Mouse (Mus musculus) liver, embryonic 15.5 days (tissue): ENCODE results near the gene Col23a1. TPM values are rescaled to one million over a fixed set of nuclear protein-coding genes. Genes with fewer than 3 reads are reported as not detected.
A peak's percentile ranks its signal among the peaks of the same experiment; 100 is the strongest.

ENCODE experiments used
- ATAC-seq: fragments of 200-750 bp; cut with Nextera tagmentation; 2 replicates; pipeline ENCODE4 v1.8.0; 2017; ENCODE audit warnings: moderate number of reproducible peaks, mild to moderate bottlenecking, moderate library complexity; ENCODE audit not compliant: insufficient read depth
- H3K27ac ChIP-seq: fragments of 300-500 bp; sonication (generic); replicated peaks from 2 replicates; pipeline ENCODE4 v1.5.1; 2015; ENCODE audit warnings: mild to moderate bottlenecking, inconsistent platforms
- H3K27me3 ChIP-seq: fragments of 300-500 bp; sonication (generic); 2 replicates; pipeline ENCODE4 v1.6.1; 2015; ENCODE audit warnings: mild to moderate bottlenecking, inconsistent platforms
- H3K36me3 ChIP-seq: fragments of 300-500 bp; sonication (generic); replicated peaks from 2 replicates; pipeline ENCODE4 v1.6.1; 2015; ENCODE audit warnings: moderate library complexity, mild to moderate bottlenecking, inconsistent platforms
- H3K4me1 ChIP-seq: fragments of 300-500 bp; sonication (generic); replicated peaks from 2 replicates; pipeline ENCODE4 v1.6.1; 2015; ENCODE audit warnings: inconsistent platforms
- H3K4me2 ChIP-seq: fragments of 300-500 bp; sonication (generic); 2 replicates; pipeline ENCODE4 v1.6.1; 2015; ENCODE audit warnings: moderate library complexity, mild to moderate bottlenecking, inconsistent platforms
- H3K4me3 ChIP-seq: fragments of 300-500 bp; sonication (generic); replicated peaks from 2 replicates; pipeline ENCODE4 v1.5.1; 2015; ENCODE audit warnings: mild to moderate bottlenecking, inconsistent platforms
- H3K9ac ChIP-seq: fragments of 300-500 bp; sonication (generic); 2 replicates; pipeline ENCODE4 v1.6.1; 2015; ENCODE audit warnings: moderate library complexity, mild to moderate bottlenecking, inconsistent platforms
- H3K9me3 ChIP-seq: fragments of 300-500 bp; sonication (generic); replicated peaks from 2 replicates; pipeline ENCODE4 v1.6.1; 2016; ENCODE audit warnings: inconsistent platforms
- whole genome bisulfite sequencing: fragments of 180-500 bp; shearing (Covaris S2); methylation state at CpG from one replicate; pipeline ENCODE4 v1.1.7; 2015; ENCODE audit warnings: mixed read lengths; ENCODE audit not compliant: insufficient replicate concordance; 5-methylcytosine and 5-hydroxymethylcytosine counted together
- polyA plus RNA-seq: library from polyadenylated mRNA; unstranded; fragments of >200 nt; fragmentation: Nextera tagmentation; extraction: Ambion mirVana; gene quantifications from 2 replicates; pipeline ENCODE4 v1.2.1, GENCODE M21; 2015

Gene Col23a1
- polyA plus RNA-seq, 1 experiment from 2014 or later = 0.17 TPM

DNA sequence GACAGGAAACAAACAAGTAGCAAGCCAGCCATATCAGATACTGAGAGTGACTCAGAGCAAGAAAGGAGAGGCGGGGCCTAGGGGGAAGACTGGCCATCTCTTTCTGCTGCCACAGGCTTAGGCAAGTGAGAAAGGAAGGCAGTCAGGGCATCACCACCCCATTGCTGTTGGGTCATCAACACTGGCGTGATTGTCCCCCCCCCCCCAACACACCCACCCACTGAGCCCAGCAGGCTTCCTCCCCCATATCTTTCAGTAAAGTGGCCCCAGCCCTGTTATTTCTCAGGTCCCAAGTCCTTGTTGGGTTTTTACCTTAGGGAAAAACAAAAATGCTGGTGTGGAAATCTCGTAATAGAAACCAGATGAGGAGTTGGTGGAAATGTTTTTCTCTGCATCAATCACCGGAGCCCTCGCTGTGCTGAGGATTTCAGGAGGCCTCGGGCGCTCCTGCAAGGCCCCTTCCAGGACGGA lies 195.4 kb downstream of the Col23a1 start:
- H3K9ac ChIP-seq = no peak overlapping the region
- no peaks in the 10 kb centered on the region for H3K27me3 ChIP-seq
- no peaks in the 10 kb centered on the region for H3K9me3 ChIP-seq
- no peaks in the 10 kb centered on the region for H3K36me3 ChIP-seq
- no peak overlapping the region for H3K4me2 ChIP-seq
- H3K4me3 ChIP-seq = no peak overlapping the region
- H3K27ac ChIP-seq = no peak overlapping the region
- ATAC-seq = no peak
- no peaks in the 10 kb centered on the region for H3K4me1 ChIP-seq
- 60% methylated on average over 8 of the region's 8 CpGs for WGBS

DNA sequence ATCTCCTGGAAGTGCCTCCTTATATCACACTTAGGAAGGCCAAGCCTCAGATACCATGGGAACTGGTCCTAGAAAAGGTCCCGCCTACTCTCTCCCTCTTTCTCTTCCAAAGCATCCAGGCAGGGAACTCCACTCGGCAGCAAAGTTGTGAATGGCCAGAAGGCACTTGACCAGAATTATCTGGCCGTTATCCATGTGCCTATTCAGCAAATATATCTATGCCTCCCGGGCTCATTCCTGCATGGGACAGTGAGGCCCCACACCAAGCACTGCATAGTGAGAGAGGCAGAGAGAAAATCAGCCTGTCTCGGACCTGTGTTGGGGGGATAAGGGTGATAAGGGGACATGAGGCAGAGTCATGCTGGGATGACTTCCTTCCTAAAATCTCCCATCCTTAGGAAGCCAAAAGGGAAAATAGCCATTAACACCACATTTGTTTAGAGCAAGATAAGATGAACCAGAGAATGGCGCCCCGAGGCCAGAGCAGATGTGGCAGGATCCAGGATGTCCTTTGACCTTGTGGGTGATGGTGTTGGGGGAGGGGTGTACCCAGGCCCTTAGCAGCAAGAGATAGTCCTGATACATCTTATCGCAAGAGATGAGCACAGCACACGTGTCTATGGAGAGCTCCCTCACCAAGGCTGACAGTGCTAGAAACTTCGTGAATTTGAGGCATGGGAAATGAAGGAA lies 196.2 kb downstream of the Col23a1 start:
- no peak overlapping the region for H3K4me2 ChIP-seq
- H3K4me1 ChIP-seq = no peaks in the 10 kb centered on the region
- no peaks in the 10 kb centered on the region for H3K36me3 ChIP-seq
- H3K4me3 ChIP-seq = no peak overlapping the region
- H3K9ac ChIP-seq = no peak overlapping the region
- H3K27ac ChIP-seq = no peak overlapping the region
- no peaks in the 10 kb centered on the region for H3K27me3 ChIP-seq
- WGBS = 36% methylated on average over 10 of the region's 10 CpGs
- no peaks in the 10 kb centered on the region for H3K9me3 ChIP-seq
- peak; percentile 40; the same call in 1 of the 2 replicates for ATAC-seq

DNA sequence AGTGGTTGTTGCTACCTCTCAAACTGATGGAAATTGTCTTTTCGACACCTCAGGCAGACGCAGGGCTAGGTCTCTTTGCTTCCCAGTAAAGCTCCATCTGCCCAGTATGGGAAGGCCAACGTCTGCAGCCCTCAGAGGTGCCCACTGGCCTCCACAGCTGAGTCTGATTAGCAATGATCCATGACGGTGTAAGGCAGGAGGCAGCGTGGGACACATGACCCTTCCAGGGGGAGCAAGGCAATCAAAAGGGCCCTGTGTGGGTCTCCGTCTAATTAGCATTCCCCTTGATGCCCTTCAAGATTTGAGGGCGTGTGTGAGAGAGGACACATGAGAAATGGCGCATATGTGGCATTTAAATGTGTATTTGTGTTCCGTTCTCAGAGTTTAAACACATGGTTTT lies 199.1 kb downstream of the Col23a1 start:
- ATAC-seq = no peak
- Histone ChIP-seq H3K4me2 (no peak overlapping the region), H3K9me3 (no peaks in the 10 kb centered on the region), H3K4me3 (no peak overlapping the region), H3K27ac (no peak overlapping the region), H3K27me3 (no peaks in the 10 kb centered on the region), H3K9ac (no peak overlapping the region), H3K4me1 (peaks cover 6% of the 10 kb centered on the region; the same call in 1 of the 2 replicates), H3K36me3 (no peaks in the 10 kb centered on the region)
- 61% methylated on average over 9 of the region's 9 CpGs for WGBS

DNA sequence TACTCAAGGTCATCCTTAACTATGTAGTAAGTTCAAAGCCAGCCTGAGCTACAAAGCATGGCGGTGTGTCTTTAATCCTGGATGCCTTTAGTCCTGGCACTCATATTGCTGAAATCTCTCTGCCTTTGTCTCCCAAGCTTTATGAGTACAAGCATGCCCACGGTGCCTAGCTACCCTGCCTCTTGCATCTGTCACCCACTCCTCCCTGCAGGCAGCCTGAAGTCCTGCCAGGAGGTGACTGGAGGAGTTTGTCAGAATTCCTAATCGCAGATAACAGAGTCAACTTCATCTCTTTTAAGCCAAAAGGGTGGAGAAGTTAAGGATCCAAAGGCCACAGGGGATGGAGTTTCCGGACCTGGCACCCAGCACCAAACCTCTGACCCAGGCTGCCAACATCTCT lies 203.7 kb downstream of the Col23a1 start:
- Histone ChIP-seq H3K4me3 (no peak overlapping the region), H3K4me1 (peaks cover 9% of the 10 kb centered on the region; the same call in 1 of the 2 replicates), H3K9ac (no peak overlapping the region), H3K4me2 (peak overlapping the region; percentile 20; the same call in 1 of the 2 replicates), H3K27me3 (no peaks in the 10 kb centered on the region), H3K9me3 (no peaks in the 10 kb centered on the region), H3K36me3 (no peaks in the 10 kb centered on the region), H3K27ac (no peak overlapping the region)
- ATAC-seq = no peak
- WGBS = 58% methylated on average over 4 of the region's 4 CpGs

DNA sequence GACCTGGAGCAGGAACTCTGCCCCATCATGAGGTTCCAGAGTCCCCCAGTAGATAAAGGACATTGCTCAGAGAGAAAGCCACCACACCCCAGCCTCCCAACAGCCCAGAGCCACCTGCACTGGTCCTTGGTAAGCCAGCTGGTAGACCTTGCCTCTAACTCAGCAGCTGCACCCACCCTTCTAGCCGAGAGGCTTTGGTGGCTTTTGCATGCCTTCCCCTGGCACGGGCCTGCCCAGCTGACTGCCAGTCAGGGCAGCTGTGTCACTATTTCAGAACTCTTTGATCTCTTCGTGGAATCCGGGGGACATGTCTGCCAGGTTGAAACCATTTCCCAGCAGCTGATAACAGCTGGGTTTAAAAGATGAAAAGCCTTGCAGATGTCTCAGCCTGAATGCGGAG lies 204.5 kb downstream of the Col23a1 start:
- WGBS = 42% methylated on average over 5 of the region's 5 CpGs
- no peaks in the 10 kb centered on the region for H3K36me3 ChIP-seq
- no peak overlapping the region for H3K4me3 ChIP-seq
- H3K27me3 ChIP-seq = no peaks in the 10 kb centered on the region
- H3K4me2 ChIP-seq = peak overlapping the region; percentile 20; the same call in 1 of the 2 replicates
- no peak overlapping the region for H3K27ac ChIP-seq
- peaks cover 9% of the 10 kb centered on the region; the same call in 1 of the 2 replicates for H3K4me1 ChIP-seq
- H3K9me3 ChIP-seq = no peaks in the 10 kb centered on the region
- 0 out of 2 replicates have a peak, but pooled peaks have one; percentile 25 for ATAC-seq
- H3K9ac ChIP-seq = no peak overlapping the region

DNA sequence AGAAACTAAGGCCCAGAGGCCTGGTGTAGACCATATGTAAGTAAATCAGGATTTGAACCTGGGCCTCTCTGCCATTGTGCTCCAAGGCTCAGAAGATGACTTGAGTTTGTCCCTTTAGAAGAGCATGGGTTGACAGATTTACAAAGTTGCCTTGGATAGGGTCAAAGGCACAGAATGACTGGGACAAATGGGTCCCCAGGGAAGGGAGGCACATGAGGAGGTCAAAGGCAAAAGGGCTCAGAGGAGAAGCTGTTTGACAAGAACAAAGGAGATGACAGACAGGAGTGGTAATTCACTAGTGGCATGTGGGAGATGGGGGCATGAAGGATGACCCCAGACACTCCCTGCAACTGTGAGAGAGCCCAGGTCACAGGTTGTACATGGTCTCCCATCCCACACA lies 210.1 kb downstream of the Col23a1 start:
- ATAC-seq = no peak
- H3K9ac ChIP-seq = no peak overlapping the region
- no peak overlapping the region for H3K4me3 ChIP-seq

DNA sequence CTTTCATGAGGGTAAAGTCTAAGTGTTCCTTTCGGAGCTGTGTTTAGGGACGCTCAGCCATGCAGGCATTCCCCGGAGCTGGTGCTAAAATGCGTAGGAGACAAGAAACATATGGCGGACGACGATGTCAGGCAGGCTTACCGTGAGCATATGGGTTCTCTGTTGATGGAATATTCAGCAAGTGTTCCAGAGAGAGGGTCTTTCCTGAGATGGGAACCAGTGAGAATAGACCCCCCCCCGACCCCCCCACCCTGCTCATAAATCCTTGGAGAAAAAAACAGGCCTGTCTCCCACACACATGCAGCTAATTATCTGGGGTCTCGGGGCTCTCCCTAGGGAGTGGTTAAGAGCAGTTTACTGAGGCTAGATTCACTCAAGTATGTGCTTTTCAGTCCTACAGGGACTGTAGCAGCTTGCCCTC lies 212.7 kb downstream of the Col23a1 start:
- Histone ChIP-seq H3K9me3 (no peaks in the 10 kb centered on the region), H3K27me3 (no peaks in the 10 kb centered on the region), H3K4me2 (no peak overlapping the region), H3K4me3 (no peak overlapping the region), H3K36me3 (no peaks in the 10 kb centered on the region), H3K4me1 (no peaks in the 10 kb centered on the region), H3K9ac (no peak overlapping the region), H3K27ac (no peak overlapping the region)
- 74% methylated on average over 10 of the region's 10 CpGs for WGBS
- ATAC-seq = no peak

More for the DNA sequence above, 210.1 kb downstream of the Col23a1 start:
- no peak overlapping the region for H3K4me2 ChIP-seq
- no peaks in the 10 kb centered on the region for H3K27me3 ChIP-seq
- H3K36me3 ChIP-seq = no peaks in the 10 kb centered on the region
- H3K27ac ChIP-seq = no peak overlapping the region
- H3K4me1 ChIP-seq = no peaks in the 10 kb centered on the region
- no peaks in the 10 kb centered on the region for H3K9me3 ChIP-seq

DNA sequence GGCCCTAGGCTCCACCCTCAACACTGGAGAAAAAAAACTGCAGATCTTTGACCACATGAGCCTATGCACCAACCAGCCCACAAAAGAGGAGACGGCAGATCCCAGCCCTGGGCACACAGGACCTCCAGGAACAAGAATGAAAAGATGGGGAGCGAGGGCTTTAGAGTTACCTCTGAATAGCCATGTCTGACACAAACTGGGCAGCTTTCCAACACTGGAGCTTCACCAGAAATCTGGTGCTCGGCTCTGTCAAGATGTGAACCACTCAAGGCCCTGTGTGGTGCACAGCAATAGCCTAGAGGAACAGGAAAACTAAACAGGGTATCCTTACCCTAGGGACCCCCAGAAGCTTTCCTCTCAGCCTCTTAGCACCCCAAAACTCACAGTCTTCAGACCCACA lies 215.2 kb downstream of the Col23a1 start:
- no peak for ATAC-seq
- Histone ChIP-seq H3K4me2 (no peak overlapping the region), H3K9me3 (no peaks in the 10 kb centered on the region), H3K27me3 (no peaks in the 10 kb centered on the region), H3K9ac (no peak overlapping the region), H3K4me1 (no peaks in the 10 kb centered on the region), H3K36me3 (no peaks in the 10 kb centered on the region), H3K27ac (no peak overlapping the region), H3K4me3 (no peak overlapping the region)
- WGBS = 57% methylated on average over 3 of the region's 3 CpGs

DNA sequence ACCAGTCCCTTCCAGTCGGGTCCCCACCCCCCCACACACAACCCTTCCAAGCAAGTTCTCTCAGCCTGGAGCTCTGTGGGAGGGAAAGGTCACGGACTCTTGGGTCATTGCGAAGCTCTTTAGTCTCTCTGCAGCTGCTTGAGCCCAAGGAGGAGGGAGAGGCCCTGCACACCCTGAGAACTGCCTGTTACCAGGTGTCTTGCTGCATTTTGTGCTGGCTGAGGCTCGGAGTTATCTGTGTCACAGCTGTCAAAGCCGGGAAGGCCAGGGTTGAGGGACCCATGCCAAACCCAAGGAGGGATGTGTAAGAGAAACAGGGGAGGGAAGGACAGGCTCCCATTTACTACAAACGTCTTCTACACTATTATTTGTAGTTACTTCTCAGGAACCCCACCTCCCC lies 218.3 kb downstream of the Col23a1 start:
- H3K4me3 ChIP-seq = no peak overlapping the region
- 44% methylated on average over 6 of the region's 6 CpGs for WGBS
- no peak overlapping the region for H3K27ac ChIP-seq
- no peaks in the 10 kb centered on the region for H3K4me1 ChIP-seq
- H3K27me3 ChIP-seq = no peaks in the 10 kb centered on the region
- no peak overlapping the region for H3K9ac ChIP-seq
- no peak for ATAC-seq
- H3K9me3 ChIP-seq = no peaks in the 10 kb centered on the region
- no peaks in the 10 kb centered on the region for H3K36me3 ChIP-seq
- H3K4me2 ChIP-seq = no peak overlapping the region

DNA sequence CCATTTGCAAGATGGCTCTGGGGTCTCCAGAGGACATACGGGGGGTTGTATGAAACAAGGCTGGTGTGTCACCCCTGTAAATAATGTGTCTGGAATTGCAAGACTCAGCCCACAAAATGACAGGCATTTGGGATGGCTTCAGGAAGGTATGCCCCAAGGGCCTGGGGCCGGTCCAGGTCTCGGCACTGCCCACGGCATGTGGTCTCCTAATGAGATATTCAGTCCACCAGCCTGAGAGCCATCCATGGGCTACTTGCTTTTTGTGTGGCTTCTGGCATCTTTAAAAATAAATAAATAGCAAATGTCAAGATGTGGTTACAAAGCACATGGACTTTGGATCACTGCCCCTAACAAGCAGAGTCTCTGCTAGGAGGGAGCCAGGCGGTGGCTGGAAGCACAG lies 219.5 kb downstream of the Col23a1 start:
- H3K9ac ChIP-seq = no peak overlapping the region
- H3K4me2 ChIP-seq = no peak overlapping the region
- no peaks in the 10 kb centered on the region for H3K4me1 ChIP-seq
- H3K27me3 ChIP-seq = no peaks in the 10 kb centered on the region
- H3K27ac ChIP-seq = no peak overlapping the region
- no peak for ATAC-seq
- no peaks in the 10 kb centered on the region for H3K9me3 ChIP-seq
- H3K36me3 ChIP-seq = no peaks in the 10 kb centered on the region
- 70% methylated on average over 5 of the region's 5 CpGs for WGBS
- H3K4me3 ChIP-seq = no peak overlapping the region

DNA sequence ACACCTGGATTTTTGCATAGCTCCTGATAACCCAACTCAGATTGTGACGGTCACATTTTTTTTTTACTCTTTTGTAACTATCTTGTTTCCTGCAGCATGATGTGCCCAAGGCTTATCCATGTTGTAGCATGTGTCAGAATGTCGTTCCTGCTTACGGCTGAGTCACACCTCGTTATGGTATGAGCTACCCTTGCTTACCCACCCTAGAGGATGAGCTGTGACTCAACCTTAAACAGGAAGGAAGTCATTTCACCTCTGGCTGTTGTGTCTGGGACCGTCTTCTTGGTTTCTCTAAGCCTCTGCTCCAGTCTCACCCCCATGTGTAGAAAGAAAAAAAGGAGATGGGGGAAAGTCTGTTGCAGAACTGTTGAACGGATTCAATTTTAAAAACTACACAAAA lies 223.3 kb downstream of the Col23a1 start:
- H3K36me3 ChIP-seq = no peaks in the 10 kb centered on the region
- H3K4me1 ChIP-seq = no peaks in the 10 kb centered on the region
- WGBS = 33% methylated on average over 6 of the region's 6 CpGs
- H3K4me3 ChIP-seq = no peak overlapping the region
- H3K27ac ChIP-seq = no peak overlapping the region
- no peak overlapping the region for H3K4me2 ChIP-seq
- ATAC-seq = no peak
- H3K9ac ChIP-seq = no peak overlapping the region
- no peaks in the 10 kb centered on the region for H3K9me3 ChIP-seq
- H3K27me3 ChIP-seq = no peaks in the 10 kb centered on the region

DNA sequence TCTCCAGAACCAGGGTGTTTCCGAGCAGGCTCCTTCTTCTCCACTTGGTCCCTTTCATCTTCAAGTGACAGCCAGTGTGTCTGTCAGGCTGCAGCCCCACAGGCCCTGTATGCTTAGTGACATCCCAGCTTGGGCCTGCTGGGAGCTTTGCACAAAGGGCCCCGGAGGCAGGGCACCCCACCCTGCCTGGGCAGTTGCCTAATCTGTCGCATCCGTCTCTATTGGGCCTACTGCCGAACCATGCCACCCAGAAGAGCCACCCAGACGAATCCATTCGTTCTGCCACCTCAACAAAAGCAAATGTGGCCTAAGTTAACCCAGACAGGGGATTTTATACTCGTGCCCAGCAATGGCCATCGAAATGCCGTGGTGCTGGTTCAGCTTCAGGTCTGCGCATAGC lies 225.6 kb downstream of the Col23a1 start:
- Histone ChIP-seq H3K4me2 (no peak overlapping the region), H3K4me3 (no peak overlapping the region), H3K9me3 (no peaks in the 10 kb centered on the region), H3K27me3 (no peaks in the 10 kb centered on the region), H3K9ac (no peak overlapping the region), H3K4me1 (no peaks in the 10 kb centered on the region), H3K27ac (no peak overlapping the region), H3K36me3 (no peaks in the 10 kb centered on the region)
- 67% methylated on average over 11 of the region's 11 CpGs for WGBS
- no peak for ATAC-seq
